Mouse (Mus musculus): ENCODE measurements around the gene Ddx39b.
"Not testable (repeated sequence)": the region's sequence is repeated elsewhere in the genome, so short reads cannot be mapped to it uniquely, and the experiment has no call there.

Ddx39b gene

DNA sequence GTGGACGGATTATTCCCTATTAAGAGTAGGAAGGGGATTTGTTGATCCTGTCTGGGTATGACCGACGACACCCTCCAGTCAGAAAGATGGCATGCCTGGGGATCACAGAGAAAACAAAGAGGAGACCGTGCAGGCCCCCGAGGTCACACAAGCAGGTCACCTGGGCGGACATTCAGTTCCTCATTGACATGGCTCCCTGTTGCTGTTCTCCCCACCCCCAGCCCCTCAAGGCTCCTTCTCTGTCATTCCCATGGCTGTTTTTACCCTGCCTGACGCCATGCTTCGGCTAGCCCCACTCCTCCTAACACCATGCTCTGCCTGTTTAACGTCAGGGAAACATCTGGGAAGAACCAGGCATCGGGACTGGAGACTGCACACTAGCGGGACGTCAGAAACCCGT lies 20.1 kb downstream of the Ddx39b start:
- no peak for DNase-seq (ENCODE audit: low spot score in 2 of 2)

DNA sequence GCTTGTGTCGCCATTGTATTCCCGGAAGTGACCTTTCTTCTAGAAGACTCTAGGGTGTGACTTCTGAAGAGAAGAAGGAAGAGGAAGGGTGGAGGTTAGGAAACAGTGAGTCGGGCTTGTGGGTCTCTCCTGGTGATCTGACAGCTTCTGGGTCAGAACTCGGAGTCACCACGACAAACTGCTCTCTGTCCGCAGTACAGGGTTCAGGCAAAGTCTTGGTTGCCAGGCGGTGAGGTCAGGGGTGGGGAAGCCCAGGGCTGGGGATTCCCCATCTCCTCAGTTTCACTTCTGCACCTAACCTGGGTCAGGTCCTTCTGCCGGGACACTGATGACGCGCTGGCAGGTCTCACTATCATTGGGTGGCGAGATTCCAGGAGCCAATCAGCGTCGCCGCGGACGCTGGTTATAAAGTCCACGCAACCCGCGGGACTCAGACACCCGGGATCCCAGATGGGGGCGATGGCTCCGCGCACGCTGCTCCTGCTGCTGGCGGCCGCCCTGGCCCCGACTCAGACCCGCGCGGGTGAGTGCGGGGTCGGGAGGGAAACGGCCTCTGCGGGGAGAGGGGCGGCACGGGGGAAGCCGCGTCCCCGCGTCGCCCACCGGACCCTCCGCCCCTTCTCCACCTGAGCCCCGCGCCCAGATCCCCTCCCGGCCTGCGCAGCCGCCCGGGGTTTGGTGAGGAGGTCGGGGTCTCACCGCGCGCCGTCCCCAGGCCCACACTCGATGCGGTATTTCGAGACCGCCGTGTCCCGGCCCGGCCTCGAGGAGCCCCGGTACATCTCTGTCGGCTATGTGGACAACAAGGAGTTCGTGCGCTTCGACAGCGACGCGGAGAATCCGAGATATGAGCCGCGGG lies 21.3 kb downstream of the Ddx39b start, which contains the start of gene H2-D1:
Gene H2-D1 (plus strand): TSS at position 67 of the 859 bp plus-strand sequence.
- DNase-seq (ENCODE audit: low spot score in 2 of 2) = peak; percentile 76 to 97

DNA sequence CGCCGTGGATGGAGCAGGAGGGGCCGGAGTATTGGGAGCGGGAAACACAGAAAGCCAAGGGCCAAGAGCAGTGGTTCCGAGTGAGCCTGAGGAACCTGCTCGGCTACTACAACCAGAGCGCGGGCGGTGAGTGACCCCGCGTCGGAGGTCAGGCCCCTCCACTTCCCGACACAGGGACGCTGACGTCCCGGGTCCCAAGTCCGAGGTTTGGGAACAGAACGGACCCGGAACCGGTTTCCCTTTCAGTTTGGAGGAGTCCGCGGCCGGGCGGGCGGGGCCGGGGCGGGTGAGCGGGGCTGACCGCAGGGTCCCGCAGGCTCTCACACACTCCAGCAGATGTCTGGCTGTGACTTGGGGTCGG lies 22.0 kb downstream of the Ddx39b start:
- DNase-seq (ENCODE audit: low spot score in 2 of 2) = no peak

DNA sequence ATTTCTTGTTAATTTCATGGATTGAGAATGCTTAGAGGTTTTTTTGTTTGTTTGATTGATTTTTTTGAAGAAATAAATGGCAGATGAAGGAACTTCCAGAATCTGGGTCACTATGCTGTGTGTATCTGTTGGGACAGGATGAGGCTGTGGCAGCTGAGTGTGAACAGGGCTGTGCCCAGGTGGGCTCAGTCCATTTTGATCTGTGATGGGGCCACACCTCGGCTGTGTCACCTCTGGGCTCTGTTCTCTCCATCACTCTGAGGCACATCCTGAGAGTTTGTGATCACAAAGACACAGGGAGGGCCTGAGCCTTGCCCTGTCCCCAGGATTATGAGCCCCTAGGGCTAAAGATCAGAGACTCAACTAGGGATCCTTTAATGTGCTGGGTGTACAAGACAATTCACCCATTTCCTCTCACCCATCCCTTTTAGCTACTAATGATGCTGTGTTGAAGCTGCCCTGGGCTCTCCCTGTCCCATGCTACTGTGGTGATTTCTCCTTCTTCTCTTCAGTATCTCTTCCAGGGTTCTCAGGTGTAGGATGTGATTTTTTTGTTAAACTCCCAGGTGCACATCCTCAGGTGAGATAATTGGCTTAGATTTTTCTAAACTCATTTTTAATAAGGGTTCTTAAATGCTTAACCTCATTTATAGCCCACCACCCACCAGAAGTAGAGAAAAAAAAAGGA lies 26.0 kb downstream of the Ddx39b start:
- no peak for DNase-seq (ENCODE audit: low spot score in 2 of 2)

DNA sequence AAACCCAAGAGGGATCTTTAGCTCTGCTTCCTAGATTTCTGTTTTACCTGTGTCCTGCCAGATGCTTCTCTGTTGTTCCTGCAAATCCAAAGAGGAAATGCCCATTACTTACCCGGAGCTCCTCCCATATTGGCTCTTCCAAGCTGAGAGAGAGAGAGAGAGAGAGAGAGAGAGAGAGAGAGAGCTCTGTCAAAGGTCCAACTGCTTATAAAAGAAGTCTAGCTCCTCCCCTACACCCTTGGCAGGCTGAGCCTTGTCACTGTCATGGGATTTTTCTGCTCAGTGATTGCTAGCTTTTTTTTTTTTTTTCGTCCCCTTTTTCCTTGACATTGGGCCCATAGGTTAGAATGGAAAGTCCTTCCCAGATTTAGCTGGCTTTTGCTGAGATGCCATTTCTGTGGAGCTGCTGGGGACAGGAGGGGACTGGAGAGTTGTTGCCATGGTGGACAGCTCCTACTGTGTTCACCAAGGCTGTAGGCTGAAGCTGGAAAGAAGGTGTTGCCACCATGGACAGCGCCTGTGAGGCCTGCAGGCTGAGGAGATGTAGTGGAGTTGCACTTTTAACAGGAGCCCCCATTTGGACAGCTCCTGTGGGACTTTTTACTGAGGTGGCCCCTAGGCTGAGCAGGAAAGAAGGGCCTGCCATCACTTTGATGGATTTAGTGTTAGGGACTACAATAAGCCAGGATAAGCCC lies 28.3 kb downstream of the Ddx39b start:
- no peak for DNase-seq (ENCODE audit: low spot score in 2 of 2)

DNA sequence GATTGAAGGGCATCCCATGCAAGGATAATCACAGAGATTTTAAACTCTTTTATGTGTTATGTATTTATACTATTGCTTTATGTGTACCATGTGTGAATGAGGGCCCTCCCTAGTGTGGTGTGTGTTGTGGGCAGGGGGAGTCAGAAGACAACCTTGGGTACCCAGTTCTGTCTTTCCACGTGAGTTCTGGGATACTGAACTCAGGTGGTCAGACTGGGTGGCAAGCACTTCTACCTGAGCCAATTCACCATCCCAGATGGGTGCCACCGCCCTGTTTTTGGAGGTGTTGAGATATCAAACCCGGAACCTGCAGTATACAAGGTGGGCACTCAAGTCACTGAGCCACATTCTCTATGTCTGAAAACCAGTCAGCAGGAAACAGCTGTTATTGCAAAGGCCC lies 30.7 kb downstream of the Ddx39b start:
- no peak for DNase-seq (ENCODE audit: low spot score in 2 of 2)

DNA sequence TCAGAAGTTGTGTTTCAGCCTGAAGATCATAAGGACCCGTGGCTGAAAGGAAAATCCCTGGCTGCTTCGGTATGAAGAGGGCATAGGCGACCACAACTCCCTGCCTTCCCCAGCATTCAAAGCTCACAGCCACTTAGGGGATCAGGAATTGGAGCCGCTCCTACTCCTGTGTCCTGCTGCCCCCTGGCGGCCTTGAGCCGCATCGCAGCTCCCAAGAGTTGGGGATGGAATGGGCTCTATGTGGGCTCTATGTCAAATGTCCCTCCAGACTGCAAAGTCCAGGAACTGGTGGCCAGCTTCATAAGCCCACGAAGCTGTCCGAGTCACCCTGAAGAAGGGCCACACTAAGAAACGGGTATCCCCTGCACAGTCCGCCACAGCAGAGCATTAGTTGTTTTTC lies 33.2 kb downstream of the Ddx39b start:
- DNase-seq (ENCODE audit: low spot score in 2 of 2) = peak in 1 of 2 experiments; percentile 88

DNA sequence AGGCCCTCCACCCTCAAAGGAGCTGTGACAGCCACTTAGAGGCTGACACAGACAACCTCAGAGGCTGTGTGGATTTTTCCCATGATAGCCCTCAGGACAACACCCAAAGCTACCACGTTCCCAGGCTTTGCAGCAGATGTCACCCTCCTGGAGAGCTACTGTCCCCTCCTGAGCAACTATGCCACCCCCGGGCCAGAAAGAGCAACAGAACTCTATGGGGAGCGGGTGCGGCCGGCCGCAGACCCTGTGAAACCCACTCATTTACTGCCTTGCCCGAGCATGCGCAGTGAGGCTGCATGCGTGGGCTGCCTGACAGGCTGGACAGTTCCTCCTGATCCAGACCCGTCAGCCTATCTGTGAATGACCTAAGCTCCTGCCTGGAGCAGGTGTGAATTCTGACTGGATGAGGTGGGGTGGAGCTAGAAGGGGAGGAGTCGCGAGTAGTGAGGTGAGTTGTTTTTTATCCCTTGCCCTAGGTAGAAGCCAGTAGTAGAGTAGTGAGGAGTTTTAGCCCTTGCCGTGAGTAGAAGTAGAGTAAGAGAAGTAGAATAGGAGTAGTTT lies 34.8 kb downstream of the Ddx39b start:
- DNase-seq (ENCODE audit: low spot score in 2 of 2) = no peak

DNA sequence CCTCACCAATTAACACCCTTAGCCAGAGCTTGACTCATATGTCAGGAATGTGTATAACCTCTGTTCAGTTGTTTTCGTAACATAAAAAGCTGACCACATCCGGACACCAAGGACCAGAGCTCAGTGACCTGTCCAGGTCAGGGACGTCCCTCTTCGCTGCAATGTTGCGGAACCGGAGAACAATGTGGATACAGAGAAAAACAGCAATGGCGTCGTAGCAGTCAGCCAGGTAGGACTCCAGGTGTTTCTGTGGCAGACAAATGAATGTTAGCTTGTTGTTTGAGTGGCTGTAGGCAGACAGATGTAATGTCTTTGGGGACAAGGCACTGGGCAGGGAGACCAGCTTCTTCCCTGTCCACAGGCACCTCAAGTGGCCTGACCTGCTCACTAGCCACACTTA lies 36.5 kb downstream of the Ddx39b start:
- DNase-seq (ENCODE audit: low spot score in 2 of 2) = no peak

DNA sequence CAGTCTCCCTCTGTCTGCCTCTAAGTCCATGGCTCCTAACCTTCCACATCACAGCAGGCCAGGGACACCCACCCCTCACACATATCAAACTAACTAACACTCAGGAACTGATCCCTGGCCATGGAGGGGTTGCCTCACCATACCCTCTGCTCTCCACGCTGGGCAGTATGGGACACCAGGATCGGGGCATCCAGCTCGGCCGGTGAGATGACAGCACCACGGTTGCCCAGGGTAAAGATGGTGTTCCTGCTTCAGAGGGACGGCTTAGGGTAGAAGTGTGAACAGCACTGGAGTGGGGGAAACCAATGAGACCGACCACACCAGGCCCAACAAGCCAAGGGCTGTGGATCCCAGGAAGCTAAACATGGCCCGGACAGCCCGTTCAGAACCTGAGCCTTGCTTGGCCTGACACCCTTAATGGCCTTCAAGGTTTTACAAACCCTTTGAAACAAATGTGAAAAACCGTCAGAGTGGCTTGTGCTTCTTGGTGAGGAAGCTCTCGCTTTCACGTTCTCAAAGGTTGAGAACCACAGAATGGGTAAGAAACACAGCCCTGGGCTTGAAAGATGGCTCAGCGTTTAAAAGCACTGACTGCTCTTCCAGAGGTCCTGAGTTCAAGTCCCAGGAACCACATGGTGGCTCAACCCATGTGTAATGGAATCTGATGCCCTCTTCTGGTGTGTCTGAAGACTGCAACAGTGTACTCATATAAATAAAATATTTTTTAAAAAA lies 37.6 kb downstream of the Ddx39b start:
- DNase-seq (ENCODE audit: low spot score in 2 of 2) = no peak

DNA sequence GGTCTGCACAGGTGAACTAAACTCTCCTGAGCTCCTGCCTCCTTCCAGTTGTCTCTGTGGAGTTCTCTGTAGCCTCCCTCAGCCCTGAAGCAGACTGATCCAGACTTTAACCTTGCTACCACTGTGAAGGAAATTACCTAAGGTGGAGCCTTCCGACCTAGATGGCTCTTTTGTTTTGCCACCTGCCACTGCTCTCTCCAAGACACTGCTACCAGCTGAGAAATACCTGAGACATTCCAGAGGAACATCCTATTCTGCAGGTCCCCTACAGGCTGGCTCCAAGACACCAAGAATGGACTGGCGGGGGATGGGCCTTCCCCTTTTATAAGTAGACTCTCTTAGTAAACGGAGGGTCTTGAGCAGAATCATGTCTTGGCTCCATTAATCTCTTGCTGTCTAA lies 38.7 kb downstream of the Ddx39b start:
- no peak for DNase-seq (ENCODE audit: low spot score in 2 of 2)

DNA sequence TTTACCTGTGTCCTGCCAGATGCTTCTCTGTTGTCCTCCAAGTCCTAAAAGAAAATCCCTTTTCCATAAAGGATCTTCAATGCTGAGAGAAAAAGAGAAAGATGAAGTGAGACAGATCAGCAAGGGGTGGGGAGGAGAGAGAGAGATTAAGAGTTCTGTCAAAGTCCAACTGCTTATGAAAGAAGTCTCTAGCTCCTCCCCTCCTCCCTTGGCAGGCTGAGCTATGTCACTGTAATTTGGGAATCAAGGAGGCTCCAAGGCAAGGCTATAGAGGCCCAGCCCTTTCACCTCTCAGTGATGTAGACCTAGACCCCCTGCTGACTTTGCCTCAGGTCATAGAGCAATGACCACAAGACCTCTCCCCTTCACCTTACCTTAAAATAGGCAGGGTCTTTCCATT lies 43.9 kb downstream of the Ddx39b start:
- no peak for DNase-seq (ENCODE audit: low spot score in 2 of 2)

DNA sequence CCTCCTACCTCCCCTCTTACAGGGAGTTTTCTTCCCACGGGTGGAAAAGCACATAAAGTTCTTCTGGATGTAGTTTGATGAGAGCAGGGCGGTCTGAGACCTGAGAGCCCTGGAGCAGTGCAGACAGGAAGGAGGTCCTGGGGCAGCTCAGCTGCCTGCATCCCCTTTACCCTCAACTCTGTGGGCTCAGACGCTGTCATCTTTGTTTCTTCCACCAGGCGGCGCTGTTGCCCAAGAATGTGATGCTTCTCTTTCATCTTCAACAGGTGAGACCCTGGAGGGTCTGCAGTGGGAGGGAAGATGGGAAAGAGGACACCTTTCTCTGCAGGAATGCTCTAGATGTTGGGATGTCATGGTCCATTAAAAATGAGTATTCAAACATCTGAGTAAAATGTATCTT lies 54.2 kb downstream of the Ddx39b start:
- DNase-seq (ENCODE audit: low spot score in 2 of 2) = peak in 1 of 2 experiments; percentile 56

DNA sequence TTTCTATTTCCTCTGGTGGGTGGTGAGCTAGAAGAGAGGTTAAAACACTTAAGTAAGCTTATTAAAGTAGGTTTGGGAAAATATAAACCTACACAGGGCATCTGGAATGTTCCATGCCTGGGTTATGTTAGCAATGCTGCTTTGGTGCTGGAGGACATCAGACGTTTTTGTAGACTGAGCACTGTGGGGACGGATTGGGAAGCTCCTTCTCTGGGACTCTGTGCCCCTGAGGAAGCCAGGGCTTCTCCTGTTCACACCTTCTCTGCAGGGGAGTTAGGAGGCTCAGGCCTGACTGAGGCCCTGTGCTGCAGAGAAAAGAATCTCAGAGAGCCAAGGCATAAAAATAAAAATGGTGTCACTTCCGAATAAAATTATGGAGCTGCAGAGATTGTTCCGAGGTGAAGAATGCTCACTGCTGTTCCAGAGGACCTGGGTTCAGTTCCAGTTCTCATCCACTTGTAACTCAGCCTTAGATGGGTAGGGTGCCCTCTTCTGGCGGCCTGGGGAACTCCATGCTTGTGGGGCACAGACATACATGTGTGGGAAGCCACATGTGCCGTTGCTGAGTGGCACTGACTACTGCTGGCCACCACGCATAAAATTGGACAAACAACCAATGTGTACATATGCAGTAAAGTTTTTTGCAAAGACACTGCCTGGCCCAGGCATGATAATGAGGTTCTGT lies 58.9 kb downstream of the Ddx39b start:
- not testable (repeated sequence) for DNase-seq (ENCODE audit: low spot score in 2 of 2)

DNA sequence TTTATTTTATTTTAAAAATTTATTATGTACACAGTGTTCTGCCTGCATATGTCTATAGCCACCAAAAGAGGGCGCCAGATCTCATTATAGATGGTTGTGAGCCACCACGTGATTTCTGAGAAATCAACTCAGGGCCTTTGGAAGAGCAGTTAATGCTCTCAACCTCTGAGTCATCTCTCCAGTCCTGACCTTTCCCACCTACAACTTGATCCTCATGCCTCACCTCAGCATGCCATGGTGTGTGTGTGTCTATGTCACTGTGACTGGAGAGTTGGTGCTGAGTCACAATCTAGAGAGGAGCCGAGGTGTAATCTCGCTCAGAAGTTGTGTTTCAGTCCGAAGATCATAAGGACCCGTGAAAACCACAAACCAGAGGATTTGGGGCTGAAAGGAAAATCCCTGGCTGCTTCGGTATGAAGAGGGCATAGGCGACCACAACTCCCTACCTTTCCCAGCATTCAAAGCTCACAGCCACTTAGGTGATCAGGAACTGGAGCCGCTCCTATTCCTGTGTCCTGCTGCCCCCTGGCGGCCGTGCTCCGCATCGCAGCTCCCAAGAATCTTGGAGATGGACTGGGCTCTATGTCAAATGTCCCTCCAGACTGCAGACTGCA lies 60.2 kb downstream of the Ddx39b start:
- DNase-seq (ENCODE audit: low spot score in 2 of 2) = peak in 1 of 2 experiments; percentile 89

DNA sequence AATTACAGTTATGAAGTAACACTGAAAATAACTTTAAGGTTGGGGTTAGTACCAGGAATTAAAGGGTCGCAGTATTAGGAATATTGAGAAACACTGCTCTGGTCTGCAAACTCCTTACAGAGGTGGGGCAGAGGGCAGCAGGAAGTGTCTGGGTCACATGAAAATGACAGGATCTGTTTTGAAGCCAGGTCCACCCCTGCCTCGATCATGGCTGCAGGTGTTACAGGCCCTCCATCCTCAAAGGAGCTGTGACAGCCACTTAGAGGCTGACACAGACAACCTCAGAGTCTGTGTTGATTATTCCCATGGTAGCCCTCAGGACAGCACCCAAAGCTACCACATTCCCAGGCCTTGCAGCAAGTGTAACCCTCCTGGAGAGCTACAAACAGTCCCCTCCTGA lies 61.7 kb downstream of the Ddx39b start:
- no peak for DNase-seq (ENCODE audit: low spot score in 2 of 2)
